Mouse (Mus musculus): ENCODE measurements at regions not wholly inside any gene's neighbourhood (a gene's known extent, or its start where the extent isn't known, plus 50 kb on each side); places are given as distances from the start of the nearest gene placed in this dataset.

- no peak for TF ChIP-seq CTCF (IDR thresholded peaks at IDR 0.05; ENCODE audit: extremely low read depth, insufficient read depth, low read length)
- no peak for TF ChIP-seq POLR2A (IDR thresholded peaks at IDR 0.05; ENCODE audit: extremely low read depth, insufficient read depth, low read length)
Measured at GRCm38 (mm10) chr3:83458450-83458849, 307.7 kb upstream of the Sfrp2 start.
